Mouse (Mus musculus): ENCODE data around the gene Pttg1ip. TPM values are rescaled to one million over a fixed set of nuclear protein-coding genes. Genes with fewer than 3 reads are reported as not detected.

The Pttg1ip gene
- polyA plus RNA-seq, 1 experiment from 2014 or later = 145 TPM

DNA sequence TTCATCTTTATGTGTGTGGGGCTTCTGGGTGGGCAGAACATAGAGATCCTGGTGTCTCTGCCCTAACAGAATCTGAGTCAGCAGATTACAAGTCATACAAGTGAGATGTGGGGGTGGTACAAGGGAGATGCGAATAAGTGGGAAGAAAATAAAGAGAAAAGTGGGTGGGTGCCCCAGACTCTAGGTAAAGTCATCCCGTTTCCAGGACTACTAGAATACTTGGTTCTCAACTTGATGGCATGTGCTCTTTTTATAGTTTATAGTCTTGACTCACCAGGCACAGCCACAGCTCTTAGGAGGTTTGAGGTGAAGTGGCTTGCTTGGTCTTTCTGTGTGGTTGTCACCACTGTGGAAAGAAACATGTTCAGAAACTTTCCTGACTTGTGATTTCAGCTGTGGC is 14.5 kb downstream of the Pttg1ip start:
- H3K4me1 ChIP-seq = 0 out of 2 replicates have a peak, but pooled peaks cover under 1% of the 10 kb centered on the region
- no peak overlapping the region for H3K4me3 ChIP-seq
- whole genome bisulfite sequencing = 88% methylated on average over 2 of the region's 2 CpGs
- no peak for ATAC-seq (ENCODE audit: insufficient number of reproducible peaks, low FRiP score, low TSS enrichment, low read depth)
- H3K36me3 ChIP-seq = peaks cover 80% of the 10 kb centered on the region
- no peaks in the 10 kb centered on the region for H3K27me3 ChIP-seq
- no peak overlapping the region for H3K4me2 ChIP-seq
- no peak overlapping the region for H3K27ac ChIP-seq
- H3K9ac ChIP-seq = no peak overlapping the region
- H3K9me3 ChIP-seq = no peaks in the 10 kb centered on the region

- WGBS = 59% methylated on average over 4 of the region's 4 CpGs
- no peak for ATAC-seq (ENCODE audit: insufficient number of reproducible peaks, low FRiP score, low TSS enrichment, low read depth)
Observed at GRCm38 (mm10) chr10:77603021-77603420, 21.5 kb downstream of the Pttg1ip start.

GRCm38 (mm10) chr10:77604111-77604510 is 22.6 kb downstream of the Pttg1ip start:
- H3K9me3 ChIP-seq = no peaks in the 10 kb centered on the region
- H3K36me3 ChIP-seq = peaks cover 8% of the 10 kb centered on the region; the same call in 1 of the 2 replicates
- ATAC-seq (ENCODE audit: insufficient number of reproducible peaks, low FRiP score, low TSS enrichment, low read depth) = no peak
- H3K9ac ChIP-seq = no peak overlapping the region
- no peak overlapping the region for H3K27ac ChIP-seq
- H3K4me2 ChIP-seq = no peak overlapping the region
- no peak overlapping the region for H3K4me3 ChIP-seq
- peaks cover 26% of the 10 kb centered on the region for H3K4me1 ChIP-seq
- 90% methylated on average over 6 of the region's 6 CpGs for WGBS
- H3K27me3 ChIP-seq = no peaks in the 10 kb centered on the region

More at GRCm38 (mm10) chr10:77603021-77603420, 21.5 kb downstream of the Pttg1ip start:
- Histone ChIP-seq H3K36me3 (peaks cover 18% of the 10 kb centered on the region), H3K4me1 (peaks cover 21% of the 10 kb centered on the region), H3K9me3 (no peaks in the 10 kb centered on the region), H3K9ac (no peak overlapping the region), H3K27me3 (no peaks in the 10 kb centered on the region), H3K4me3 (no peak overlapping the region), H3K27ac (no peak overlapping the region), H3K4me2 (no peak overlapping the region)

GRCm38 (mm10) chr10:77604958-77605357 is 23.4 kb downstream of the Pttg1ip start:
- Histone ChIP-seq H3K9me3 (no peaks in the 10 kb centered on the region), H3K4me1 (peaks cover 29% of the 10 kb centered on the region), H3K27me3 (no peaks in the 10 kb centered on the region), H3K4me2 (no peak overlapping the region), H3K9ac (no peak overlapping the region), H3K27ac (peak overlapping the region; percentile 98), H3K4me3 (no peak overlapping the region), H3K36me3 (peaks cover 9% of the 10 kb centered on the region)
- WGBS = 63% methylated on average over 5 of the region's 5 CpGs
- no peak for ATAC-seq (ENCODE audit: insufficient number of reproducible peaks, low FRiP score, low TSS enrichment, low read depth)

GRCm38 (mm10) chr10:77605368-77605767 is 23.8 kb downstream of the Pttg1ip start:
- WGBS = 44% methylated on average over 1 of the region's 1 CpGs
- Histone ChIP-seq H3K9me3 (no peaks in the 10 kb centered on the region), H3K27ac (peak overlapping the region; percentile 98), H3K4me1 (peaks cover 29% of the 10 kb centered on the region), H3K27me3 (no peaks in the 10 kb centered on the region), H3K4me3 (peak overlapping the region; percentile 79), H3K9ac (no peak overlapping the region), H3K4me2 (peak overlapping the region; percentile 86; the same call in 1 of the 2 replicates), H3K36me3 (peaks cover 12% of the 10 kb centered on the region)
- ATAC-seq (ENCODE audit: insufficient number of reproducible peaks, low FRiP score, low TSS enrichment, low read depth) = no peak

GRCm38 (mm10) chr10:77605908-77606826 is 24.6 kb downstream of the Pttg1ip start, which contains the start of the genes Sumo3 and Gm49325:
Gene Sumo3 (plus strand): TSS chr10:77606097.
Gene Gm49325 (plus strand): TSS chr10:77606197.
- peaks cover 19% of the 10 kb centered on the region for H3K36me3 ChIP-seq
- H3K4me3 ChIP-seq = peak within 1 kb of the TSS; percentile 79
- H3K9me3 ChIP-seq = no peaks in the 10 kb centered on the region
- peaks cover 33% of the 10 kb centered on the region for H3K4me1 ChIP-seq
- H3K27me3 ChIP-seq = no peaks in the 10 kb centered on the region
- peak; percentile 88 for ATAC-seq (ENCODE audit: insufficient number of reproducible peaks, low FRiP score, low TSS enrichment, low read depth)
- peak within 1 kb of the TSS; percentile 98 for H3K27ac ChIP-seq
- WGBS = 1% methylated on average over 96 of the region's 119 CpGs
- H3K9ac ChIP-seq = peak within 1 kb of the TSS; percentile 67
- H3K4me2 ChIP-seq = peak within 1 kb of the TSS; percentile 86

- peaks cover 33% of the 10 kb centered on the region for H3K4me1 ChIP-seq
- no peak for ATAC-seq (ENCODE audit: insufficient number of reproducible peaks, low FRiP score, low TSS enrichment, low read depth)
- peak overlapping the region; percentile 79 for H3K4me3 ChIP-seq
- peak overlapping the region; percentile 58 for H3K9ac ChIP-seq
- no peaks in the 10 kb centered on the region for H3K9me3 ChIP-seq
- WGBS = 29% methylated on average over 7 of the region's 7 CpGs
- no peaks in the 10 kb centered on the region for H3K27me3 ChIP-seq
- peaks cover 26% of the 10 kb centered on the region for H3K36me3 ChIP-seq
- peak overlapping the region; percentile 86 for H3K4me2 ChIP-seq
- H3K27ac ChIP-seq = peak overlapping the region; percentile 98
Observed at GRCm38 (mm10) chr10:77606855-77607254, 25.3 kb downstream of the Pttg1ip start.

DNA sequence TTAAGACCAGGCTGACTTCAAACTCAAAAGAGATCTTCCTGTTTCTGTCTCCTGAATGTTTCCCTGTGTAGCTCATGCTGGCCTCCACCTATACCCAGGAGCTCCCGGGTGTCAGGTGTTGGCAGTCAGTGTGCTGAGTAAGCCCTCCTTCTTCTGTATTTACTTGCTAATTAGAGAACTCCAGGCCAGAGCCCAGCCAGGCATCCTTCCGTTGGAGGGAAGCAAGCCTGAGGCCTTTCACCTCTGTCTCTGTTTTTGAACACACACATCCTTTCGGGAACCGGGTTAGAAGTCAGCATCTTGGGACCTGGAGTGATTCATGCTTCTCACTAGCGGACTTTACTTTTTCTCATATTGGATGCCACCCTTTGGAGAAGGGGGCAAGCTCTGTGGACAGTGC is 25.9 kb downstream of the Pttg1ip start:
- Histone ChIP-seq H3K4me1 (peaks cover 33% of the 10 kb centered on the region), H3K9me3 (no peaks in the 10 kb centered on the region), H3K27ac (no peak overlapping the region), H3K4me3 (peak overlapping the region; percentile 79), H3K9ac (no peak overlapping the region), H3K36me3 (peaks cover 32% of the 10 kb centered on the region), H3K4me2 (peak overlapping the region; percentile 86), H3K27me3 (no peaks in the 10 kb centered on the region)
- no peak for ATAC-seq (ENCODE audit: insufficient number of reproducible peaks, low FRiP score, low TSS enrichment, low read depth)
- 68% methylated on average over 5 of the region's 5 CpGs for WGBS

GRCm38 (mm10) chr10:77608589-77608988 is 27.1 kb downstream of the Pttg1ip start:
- H3K4me2 ChIP-seq = no peak overlapping the region
- no peaks in the 10 kb centered on the region for H3K27me3 ChIP-seq
- ATAC-seq (ENCODE audit: insufficient number of reproducible peaks, low FRiP score, low TSS enrichment, low read depth) = no peak
- H3K4me3 ChIP-seq = no peak overlapping the region
- WGBS = 92% methylated on average over 8 of the region's 8 CpGs
- peaks cover 43% of the 10 kb centered on the region for H3K36me3 ChIP-seq
- H3K9me3 ChIP-seq = no peaks in the 10 kb centered on the region
- no peak overlapping the region for H3K9ac ChIP-seq
- no peak overlapping the region for H3K27ac ChIP-seq
- H3K4me1 ChIP-seq = peaks cover 33% of the 10 kb centered on the region

DNA sequence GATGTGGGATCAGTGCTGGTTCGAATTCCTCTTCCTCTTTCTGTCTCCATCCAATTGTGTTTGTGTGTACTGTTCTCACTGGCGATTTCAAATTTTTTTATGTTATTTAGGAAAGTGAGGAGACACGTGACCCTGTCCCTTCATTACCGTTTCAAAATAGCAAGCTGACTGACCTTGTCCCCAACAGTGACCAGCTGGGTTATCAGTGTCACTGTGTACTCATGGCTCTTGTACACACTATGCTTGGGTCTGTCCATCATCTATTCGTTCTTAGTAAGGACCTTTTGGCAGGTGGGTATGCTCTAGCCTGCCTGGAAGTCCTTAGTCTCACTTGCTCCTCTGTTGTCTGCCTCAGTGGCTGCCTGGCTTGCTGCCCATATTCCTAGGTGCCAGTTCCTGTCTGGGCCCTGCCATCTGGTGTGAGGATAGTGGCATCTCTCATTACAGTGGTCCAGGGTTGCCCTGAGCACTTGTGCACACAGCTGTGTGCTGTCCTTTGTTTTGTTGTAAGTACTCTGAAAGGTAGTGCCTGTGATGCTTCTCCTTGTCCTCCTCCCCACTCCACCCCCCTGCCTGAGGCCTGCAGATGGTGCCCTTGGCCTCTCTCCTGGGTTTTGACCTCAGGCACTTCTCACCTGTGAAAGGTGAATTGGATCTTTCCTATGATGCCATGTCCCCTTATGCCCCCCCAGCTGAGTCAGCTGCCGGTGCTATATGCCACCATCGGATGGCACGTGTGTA is 28.9 kb downstream of the Pttg1ip start:
- Histone ChIP-seq H3K27ac (no peak overlapping the region), H3K27me3 (no peaks in the 10 kb centered on the region), H3K9me3 (no peaks in the 10 kb centered on the region), H3K4me2 (no peak overlapping the region), H3K4me1 (peaks cover 32% of the 10 kb centered on the region), H3K4me3 (no peak overlapping the region), H3K36me3 (peaks cover 58% of the 10 kb centered on the region), H3K9ac (no peak overlapping the region)
- no peak for ATAC-seq (ENCODE audit: insufficient number of reproducible peaks, low FRiP score, low TSS enrichment, low read depth)
- WGBS = 92% methylated on average over 8 of the region's 8 CpGs

DNA sequence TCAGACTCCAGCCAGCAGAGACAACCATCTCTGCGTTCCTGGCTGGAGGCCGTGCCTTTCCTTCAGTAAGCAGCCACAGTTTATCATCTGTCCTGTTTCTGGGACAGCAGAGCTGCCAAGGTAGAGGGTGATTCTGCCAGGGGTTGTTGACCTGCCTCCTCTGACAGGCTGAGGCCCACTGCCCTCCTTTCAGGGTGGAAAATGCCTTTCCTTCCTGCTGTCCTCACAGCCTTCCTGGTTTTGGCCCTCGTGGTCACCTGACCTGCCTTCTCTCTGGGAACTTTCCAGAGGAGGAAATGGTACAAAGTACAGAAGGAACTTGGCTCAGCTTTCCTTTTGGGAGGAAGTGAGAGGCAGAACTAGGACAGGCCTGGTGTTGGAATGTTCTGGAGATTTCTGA is 31.9 kb downstream of the Pttg1ip start:
- Histone ChIP-seq H3K4me3 (no peak overlapping the region), H3K27me3 (no peaks in the 10 kb centered on the region), H3K9me3 (no peaks in the 10 kb centered on the region), H3K4me2 (no peak overlapping the region), H3K9ac (no peak overlapping the region), H3K27ac (peak overlapping the region; percentile 59), H3K4me1 (peaks cover 7% of the 10 kb centered on the region; the same call in 1 of the 2 replicates), H3K36me3 (peaks cover 85% of the 10 kb centered on the region)
- 88% methylated on average over 3 of the region's 3 CpGs for WGBS
- no peak for ATAC-seq (ENCODE audit: insufficient number of reproducible peaks, low FRiP score, low TSS enrichment, low read depth)

DNA sequence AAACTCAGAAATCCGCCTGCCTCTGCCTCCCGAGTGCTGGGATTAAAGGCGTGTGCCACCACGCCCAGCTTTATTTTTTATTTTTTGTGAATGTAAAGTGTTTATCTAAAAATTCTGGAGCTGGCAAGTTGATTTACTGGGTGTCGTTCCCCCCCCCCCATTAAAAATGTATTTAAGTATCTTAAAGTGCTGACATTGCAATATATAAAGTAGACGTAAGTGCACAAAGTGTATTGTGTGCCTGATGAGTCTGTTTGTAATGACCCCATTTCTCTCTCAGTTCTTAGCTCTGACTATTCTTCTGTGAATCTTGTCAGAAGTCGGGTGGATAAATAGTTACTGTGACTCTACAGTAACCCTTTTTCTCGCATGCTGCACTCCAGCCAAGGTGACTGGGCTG is 34.1 kb downstream of the Pttg1ip start:
- Histone ChIP-seq H3K27me3 (no peaks in the 10 kb centered on the region), H3K36me3 (peaks cover 78% of the 10 kb centered on the region), H3K27ac (no peak overlapping the region), H3K9me3 (no peaks in the 10 kb centered on the region), H3K4me1 (peaks cover 4% of the 10 kb centered on the region; the same call in 1 of the 2 replicates), H3K9ac (no peak overlapping the region), H3K4me2 (no peak overlapping the region), H3K4me3 (no peak overlapping the region)
- WGBS = 91% methylated on average over 8 of the region's 8 CpGs
- ATAC-seq (ENCODE audit: insufficient number of reproducible peaks, low FRiP score, low TSS enrichment, low read depth) = no peak
